Mouse (Mus musculus) frontal cortex, postnatal 10 days (tissue): ENCODE results near the gene Kcnh1.

Experiments
- DNase-seq, 2 experiments: peaks; one replicate each; pipeline ENCODE4 v3.0.0; 2022; ENCODE audit warnings: low spot score in 2 of 2, mixed read lengths in 1 of 2

Gene Kcnh1

GRCm38 (mm10) chr1:192266956-192267355 lies 76.4 kb downstream of the Kcnh1 start:
- peak in 1 of 2 experiments; percentile 50 for DNase-seq

- DNase-seq, result no peak
Observed at GRCm38 (mm10) chr1:192268878-192269277, 78.3 kb downstream of the Kcnh1 start.

GRCm38 (mm10) chr1:192269911-192270310 lies 79.3 kb downstream of the Kcnh1 start:
- DNase-seq, result no peak

- no peak for DNase-seq
Observed at GRCm38 (mm10) chr1:192277801-192278385, 87.3 kb downstream of the Kcnh1 start.

GRCm38 (mm10) chr1:192284340-192284739 lies 93.8 kb downstream of the Kcnh1 start:
- no peak for DNase-seq

GRCm38 (mm10) chr1:192284950-192285349 lies 94.4 kb downstream of the Kcnh1 start:
- DNase-seq, result no peak

GRCm38 (mm10) chr1:192288456-192288855 lies 97.9 kb downstream of the Kcnh1 start:
- no peak for DNase-seq

GRCm38 (mm10) chr1:192291286-192291685 lies 100.7 kb downstream of the Kcnh1 start:
- no peak for DNase-seq

- no peak for DNase-seq
Observed at GRCm38 (mm10) chr1:192293391-192293790, 102.8 kb downstream of the Kcnh1 start.

- no peak for DNase-seq
Observed at GRCm38 (mm10) chr1:192293921-192294320, 103.3 kb downstream of the Kcnh1 start.

GRCm38 (mm10) chr1:192295243-192295860 lies 104.8 kb downstream of the Kcnh1 start:
- DNase-seq, result no peak

GRCm38 (mm10) chr1:192295902-192296301 lies 105.3 kb downstream of the Kcnh1 start:
- DNase-seq, result no peak

- DNase-seq, result no peak
Observed at GRCm38 (mm10) chr1:192297481-192298128, 107.0 kb downstream of the Kcnh1 start.

- no peak for DNase-seq
Observed at GRCm38 (mm10) chr1:192300417-192300816, 109.8 kb downstream of the Kcnh1 start.

- DNase-seq, result no peak
Observed at GRCm38 (mm10) chr1:192303615-192304014, 113.0 kb downstream of the Kcnh1 start.

- no peak for DNase-seq
Observed at GRCm38 (mm10) chr1:192305155-192305554, 114.6 kb downstream of the Kcnh1 start.

GRCm38 (mm10) chr1:192307055-192307454 lies 116.5 kb downstream of the Kcnh1 start:
- no peak for DNase-seq

- DNase-seq, result no peak
Observed at GRCm38 (mm10) chr1:192311298-192311697, 120.7 kb downstream of the Kcnh1 start.

GRCm38 (mm10) chr1:192311851-192312438 lies 121.4 kb downstream of the Kcnh1 start:
- no peak for DNase-seq

GRCm38 (mm10) chr1:192312446-192312845 lies 121.9 kb downstream of the Kcnh1 start:
- DNase-seq, result no peak

GRCm38 (mm10) chr1:192312998-192313397 lies 122.4 kb downstream of the Kcnh1 start:
- no peak for DNase-seq

GRCm38 (mm10) chr1:192313571-192313972 lies 123.0 kb downstream of the Kcnh1 start:
- DNase-seq, result no peak

GRCm38 (mm10) chr1:192314044-192314443 lies 123.5 kb downstream of the Kcnh1 start:
- DNase-seq, result no peak
